Mouse (Mus musculus) brown adipose tissue, adult 24 weeks (tissue): ENCODE data around the gene Fam222a. TPM values are rescaled to one million over a fixed set of nuclear protein-coding genes. Genes with fewer than 3 reads are reported as not detected.

ENCODE experiments used
- H3K27ac ChIP-seq: fragments of 200-500 bp; replicated peaks from 2 replicates; pipeline ENCODE4 v1.5.1; 2012; ENCODE audit warnings: low read depth, mild to moderate bottlenecking, low read length
- H3K4me1 ChIP-seq: fragments of 200-500 bp; 2 replicates; pipeline ENCODE4 v1.6.1; 2012; ENCODE audit warnings: low read length, mixed read lengths; ENCODE audit not compliant: control insufficient read depth, insufficient read depth, insufficient read length
- H3K4me3 ChIP-seq: fragments of 200-500 bp; 2 replicates; pipeline ENCODE4 v1.5.1; 2012; ENCODE audit warnings: low read depth, mild to moderate bottlenecking, low read length, moderate library complexity; ENCODE audit not compliant: insufficient read depth
- polyA plus RNA-seq: library from polyadenylated mRNA; stranded (reverse); fragments of >200 nt; gene quantifications from 2 replicates; pipeline ENCODE4 v1.2.4, GENCODE M21; 2012; ENCODE audit not compliant: missing spikeins, insufficient read depth, insufficient read length

The Fam222a gene
- polyA plus RNA-seq, 1 experiment = 2.7 TPM

GRCm38 (mm10) chr5:114550886-114551492 lies 16.8 kb upstream of the Fam222a start:
- Histone ChIP-seq H3K4me1 (no peaks in the 10 kb centered on the region), H3K27ac (no peak overlapping the region), H3K4me3 (no peak overlapping the region)

- Histone ChIP-seq H3K27ac (no peak overlapping the region), H3K4me3 (no peak overlapping the region), H3K4me1 (no peaks in the 10 kb centered on the region)
Measured at GRCm38 (mm10) chr5:114552507-114553208, 15.2 kb upstream of the Fam222a start.

- Histone ChIP-seq H3K27ac (no peak overlapping the region), H3K4me3 (no peak overlapping the region), H3K4me1 (no peaks in the 10 kb centered on the region)
Measured at GRCm38 (mm10) chr5:114553706-114554105, 14.1 kb upstream of the Fam222a start.

- no peaks in the 10 kb centered on the region for H3K4me1 ChIP-seq
- H3K27ac ChIP-seq = no peak overlapping the region
- no peak overlapping the region for H3K4me3 ChIP-seq
Measured at GRCm38 (mm10) chr5:114555424-114555823, 12.4 kb upstream of the Fam222a start.

GRCm38 (mm10) chr5:114556109-114556508 lies 11.7 kb upstream of the Fam222a start:
- H3K4me1 ChIP-seq = no peaks in the 10 kb centered on the region

GRCm38 (mm10) chr5:114557765-114558731 lies 9.8 kb upstream of the Fam222a start:
- Histone ChIP-seq H3K4me3 (no peak overlapping the region), H3K4me1 (no peaks in the 10 kb centered on the region), H3K27ac (no peak overlapping the region)

More at GRCm38 (mm10) chr5:114556109-114556508, 11.7 kb upstream of the Fam222a start:
- H3K27ac ChIP-seq = no peak overlapping the region
- no peak overlapping the region for H3K4me3 ChIP-seq

GRCm38 (mm10) chr5:114560533-114560936 lies 7.3 kb upstream of the Fam222a start:
- Histone ChIP-seq H3K27ac (no peak overlapping the region), H3K4me3 (no peak overlapping the region), H3K4me1 (no peaks in the 10 kb centered on the region)

GRCm38 (mm10) chr5:114560965-114561364 lies 6.9 kb upstream of the Fam222a start:
- Histone ChIP-seq H3K4me1 (no peaks in the 10 kb centered on the region), H3K4me3 (no peak overlapping the region), H3K27ac (no peak overlapping the region)

- no peak overlapping the region for H3K27ac ChIP-seq
- no peak overlapping the region for H3K4me3 ChIP-seq
- peaks cover 3% of the 10 kb centered on the region; the same call in 1 of the 2 replicates for H3K4me1 ChIP-seq
Measured at GRCm38 (mm10) chr5:114563994-114564393, 3.8 kb upstream of the Fam222a start.

- no peak overlapping the region for H3K4me3 ChIP-seq
- H3K27ac ChIP-seq = no peak overlapping the region
- peaks cover 3% of the 10 kb centered on the region; the same call in 1 of the 2 replicates for H3K4me1 ChIP-seq
Measured at GRCm38 (mm10) chr5:114565305-114565704, 2.5 kb upstream of the Fam222a start.

- Histone ChIP-seq H3K4me1 (peaks cover 3% of the 10 kb centered on the region; the same call in 1 of the 2 replicates), H3K27ac (no peak overlapping the region), H3K4me3 (no peak overlapping the region)
Measured at GRCm38 (mm10) chr5:114565751-114566150, 2.1 kb upstream of the Fam222a start.

GRCm38 (mm10) chr5:114566461-114566860 lies 1.4 kb upstream of the Fam222a start:
- peaks cover 5% of the 10 kb centered on the region; the same call in 1 of the 2 replicates for H3K4me1 ChIP-seq
- no peak overlapping the region for H3K4me3 ChIP-seq

GRCm38 (mm10) chr5:114567075-114567517 lies 720 bp upstream of the Fam222a start:
- Histone ChIP-seq H3K4me1 (peaks cover 7% of the 10 kb centered on the region; the same call in 1 of the 2 replicates), H3K27ac (no peak overlapping the region)

More at GRCm38 (mm10) chr5:114566461-114566860, 1.4 kb upstream of the Fam222a start:
- H3K27ac ChIP-seq = no peak overlapping the region

GRCm38 (mm10) chr5:114568818-114569217 lies 1.0 kb downstream of the Fam222a start:
- Histone ChIP-seq H3K27ac (no peak overlapping the region), H3K4me1 (peaks cover 9% of the 10 kb centered on the region), H3K4me3 (peak overlapping the region; percentile 59)

More at GRCm38 (mm10) chr5:114567075-114567517, 720 bp upstream of the Fam222a start:
- H3K4me3 ChIP-seq = peak overlapping the region; percentile 59
